Mouse (Mus musculus) retina, adult 2 months (tissue): ENCODE results near the gene Slc25a54.

ENCODE experiments used
- DNase-seq: peaks from one replicate; pipeline ENCODE4 v3.0.0-alpha.2; 2012; ENCODE audit warnings: low read depth, low spot score

Slc25a54 gene

GRCm38 (mm10) chr3:109080169-109080568, at the start of gene Slc25a54:
Gene Slc25a54 (plus strand): TSS chr3:109080469.
- DNase-seq, result no peak

DNA sequence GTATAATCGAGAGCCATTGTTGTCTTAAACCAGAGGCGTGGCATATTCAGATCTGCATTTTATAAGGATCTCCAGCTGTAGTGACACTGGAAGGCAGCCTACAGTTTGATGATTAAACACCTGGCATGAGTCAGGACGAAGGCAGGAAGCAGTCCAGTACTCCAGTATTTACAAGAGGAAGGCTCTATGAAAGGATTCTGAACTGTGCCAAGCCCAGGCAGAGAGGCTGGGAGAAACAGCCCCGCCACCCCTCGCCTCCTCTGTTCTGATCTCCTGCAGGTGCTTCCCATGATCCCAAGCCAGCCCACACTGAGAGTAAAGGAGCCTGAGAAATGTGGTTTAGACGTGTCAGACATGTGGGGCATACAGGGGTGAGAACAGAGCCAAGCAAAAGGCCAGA, 49.5 kb upstream of the Slc25a54 start:
- no peak for DNase-seq

DNA sequence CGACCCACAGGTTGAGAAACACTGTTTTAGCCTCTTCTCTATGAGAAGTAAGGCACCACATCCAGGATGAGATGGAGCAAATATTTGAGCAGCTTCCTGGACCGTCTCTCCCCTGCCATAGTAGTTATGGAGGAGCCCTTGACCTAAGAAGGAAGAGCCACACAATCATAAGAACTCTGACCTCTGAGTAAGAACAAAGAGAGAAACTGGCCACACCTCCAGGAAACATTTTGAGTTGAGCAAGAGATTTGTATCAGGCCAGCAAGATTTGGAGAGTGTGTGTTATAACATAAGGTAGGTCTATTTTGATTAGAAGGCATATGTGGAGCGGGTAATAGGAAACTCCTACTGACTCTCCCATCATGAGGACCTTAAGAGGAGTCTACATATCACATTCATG, 48.6 kb upstream of the Slc25a54 start:
- no peak for DNase-seq

GRCm38 (mm10) chr3:109032306-109032705, 48.0 kb upstream of the Slc25a54 start:
- no peak for DNase-seq

GRCm38 (mm10) chr3:109034411-109034810, 45.9 kb upstream of the Slc25a54 start:
- no peak for DNase-seq

GRCm38 (mm10) chr3:109040908-109041307, 39.4 kb upstream of the Slc25a54 start:
- DNase-seq, result no peak

GRCm38 (mm10) chr3:109043395-109043794, 36.9 kb upstream of the Slc25a54 start:
- DNase-seq, result no peak

DNA sequence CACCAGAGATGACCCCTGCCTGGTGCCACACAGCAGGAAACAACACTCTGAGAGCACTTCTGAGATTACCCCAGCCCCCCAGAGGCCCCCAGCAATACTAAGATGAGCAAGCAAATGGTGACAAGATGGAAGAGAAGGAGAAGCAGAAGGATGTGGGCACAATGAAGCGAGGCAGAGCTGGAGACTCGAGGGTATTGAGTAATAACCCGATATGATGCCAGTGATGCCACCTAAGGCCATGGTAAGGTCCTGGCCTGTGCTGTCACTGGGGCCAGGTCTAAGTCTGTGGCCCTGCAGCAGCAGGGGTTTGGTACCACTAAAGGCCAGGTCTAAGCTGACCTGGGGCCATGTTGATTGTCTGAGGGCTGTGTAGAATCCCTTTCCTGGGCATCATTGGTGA, 33.8 kb upstream of the Slc25a54 start:
- DNase-seq, result no peak

DNA sequence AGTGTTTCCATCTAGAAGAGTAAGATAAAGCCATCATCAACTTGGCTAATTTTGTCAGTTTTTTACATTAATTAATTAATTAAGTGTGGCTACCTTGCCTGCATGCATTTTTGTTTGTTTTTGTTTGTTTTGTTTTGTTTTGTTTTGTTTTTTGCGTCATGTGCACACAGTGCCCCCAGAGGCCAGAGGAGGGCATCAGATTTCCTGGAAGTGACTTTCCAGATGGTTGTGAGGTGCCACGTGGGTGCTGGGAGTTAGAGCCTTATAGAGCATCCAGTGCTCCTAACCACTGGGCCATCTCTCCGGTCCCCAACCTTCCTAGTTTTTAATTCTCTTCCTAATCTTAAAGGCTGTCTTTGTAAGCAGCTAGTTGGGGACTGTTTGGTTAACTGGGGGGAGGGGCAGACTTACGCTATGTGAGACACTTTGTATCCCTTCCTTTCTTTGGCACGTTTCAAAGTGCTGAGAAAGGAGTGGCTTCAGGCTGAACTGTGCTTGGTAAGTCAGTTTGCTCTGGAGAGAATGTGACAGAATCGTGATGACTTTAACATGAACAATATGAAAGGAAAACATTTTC, 32.5 kb upstream of the Slc25a54 start:
- no peak for DNase-seq

GRCm38 (mm10) chr3:109051056-109051945, 29.0 kb upstream of the Slc25a54 start:
- no peak for DNase-seq

DNA sequence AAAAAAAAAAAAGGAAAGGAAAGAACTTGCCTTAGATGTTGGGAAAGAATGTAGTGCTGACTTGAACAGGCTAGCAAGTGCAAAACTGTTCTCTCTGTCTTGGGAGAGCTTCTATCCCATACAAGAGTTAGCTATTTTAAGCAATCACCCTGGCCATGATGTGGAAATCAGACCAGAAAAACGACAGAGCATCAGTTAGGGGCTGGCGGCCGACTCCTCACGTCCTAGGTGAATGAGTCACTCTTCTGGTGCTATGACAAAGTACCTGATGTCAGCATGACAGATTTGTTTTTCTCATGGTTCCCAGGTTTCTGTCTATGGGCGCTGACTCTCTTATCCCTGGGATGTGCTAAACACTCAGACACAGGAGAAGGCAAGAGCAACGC, 28.3 kb upstream of the Slc25a54 start:
- DNase-seq, result no peak

GRCm38 (mm10) chr3:109059903-109060302, 20.4 kb upstream of the Slc25a54 start:
- no peak for DNase-seq

- no peak for DNase-seq
Observed at GRCm38 (mm10) chr3:109062391-109062790, 17.9 kb upstream of the Slc25a54 start.

DNA sequence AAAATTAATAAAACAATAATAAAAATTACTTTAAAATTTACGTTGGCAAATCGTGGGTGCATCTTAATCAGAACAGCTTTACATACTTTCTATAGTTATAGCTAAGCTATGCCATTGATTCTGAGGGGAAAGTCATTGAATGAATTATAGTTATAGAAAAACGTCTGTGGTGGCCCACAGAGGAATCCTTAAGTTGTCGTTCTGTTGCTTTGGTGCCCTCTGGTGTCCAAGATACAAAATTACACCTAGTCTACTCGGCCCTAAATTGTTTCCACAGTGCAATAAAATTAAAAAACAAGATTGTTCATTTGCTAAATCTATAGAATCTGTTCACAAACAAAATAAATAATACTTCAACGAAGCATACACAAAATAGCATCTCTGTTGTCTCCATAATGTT, 17.3 kb upstream of the Slc25a54 start:
- peak; percentile 34 for DNase-seq

GRCm38 (mm10) chr3:109084418-109084817, 4.1 kb downstream of the Slc25a54 start:
- no peak for DNase-seq

GRCm38 (mm10) chr3:109088460-109088859, 8.2 kb downstream of the Slc25a54 start:
- DNase-seq, result no peak

DNA sequence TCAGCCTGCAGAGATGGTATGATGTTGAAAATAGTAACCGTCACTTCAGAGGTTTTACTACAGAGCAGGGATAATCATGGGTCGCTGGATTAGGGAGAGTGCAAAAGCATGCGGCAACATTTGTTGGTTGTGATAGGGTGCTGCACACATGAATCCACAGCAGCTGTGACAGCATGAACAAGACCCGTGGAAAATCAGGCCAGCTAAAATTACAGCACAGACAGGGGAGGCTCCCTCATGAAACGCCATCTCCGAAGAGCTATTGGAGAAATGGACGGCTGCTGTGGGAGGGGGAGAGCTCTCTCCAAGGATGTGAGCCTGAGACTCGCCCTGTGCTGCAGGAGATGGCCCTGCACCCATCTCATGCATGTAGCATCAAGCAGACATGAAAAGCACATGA, 24.4 kb downstream of the Slc25a54 start:
- DNase-seq, result no peak

- DNase-seq, result no peak
Observed at GRCm38 (mm10) chr3:109117136-109117535, 36.9 kb downstream of the Slc25a54 start.

GRCm38 (mm10) chr3:109119562-109119961, 39.3 kb downstream of the Slc25a54 start:
- no peak for DNase-seq

DNA sequence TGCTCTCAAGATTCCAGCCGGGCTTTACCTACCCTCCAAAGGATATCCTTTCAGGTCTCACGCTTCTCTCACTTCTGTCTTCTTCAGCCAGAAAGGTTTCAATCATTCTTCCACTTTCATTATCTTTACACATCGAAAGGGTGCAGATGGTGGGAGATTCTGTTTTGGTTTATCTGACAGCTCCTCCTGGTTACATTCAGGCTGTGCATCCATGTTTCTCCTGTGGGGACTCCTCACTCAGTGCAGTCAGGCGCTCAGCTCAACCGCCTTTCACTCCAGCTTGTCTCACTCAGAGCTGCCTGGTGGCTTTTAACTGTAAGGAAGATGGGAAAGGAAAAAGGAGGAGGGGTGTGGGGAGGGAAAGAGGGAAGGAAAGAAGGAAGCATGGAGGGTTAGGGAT, 39.7 kb downstream of the Slc25a54 start:
- DNase-seq, result no peak

DNA sequence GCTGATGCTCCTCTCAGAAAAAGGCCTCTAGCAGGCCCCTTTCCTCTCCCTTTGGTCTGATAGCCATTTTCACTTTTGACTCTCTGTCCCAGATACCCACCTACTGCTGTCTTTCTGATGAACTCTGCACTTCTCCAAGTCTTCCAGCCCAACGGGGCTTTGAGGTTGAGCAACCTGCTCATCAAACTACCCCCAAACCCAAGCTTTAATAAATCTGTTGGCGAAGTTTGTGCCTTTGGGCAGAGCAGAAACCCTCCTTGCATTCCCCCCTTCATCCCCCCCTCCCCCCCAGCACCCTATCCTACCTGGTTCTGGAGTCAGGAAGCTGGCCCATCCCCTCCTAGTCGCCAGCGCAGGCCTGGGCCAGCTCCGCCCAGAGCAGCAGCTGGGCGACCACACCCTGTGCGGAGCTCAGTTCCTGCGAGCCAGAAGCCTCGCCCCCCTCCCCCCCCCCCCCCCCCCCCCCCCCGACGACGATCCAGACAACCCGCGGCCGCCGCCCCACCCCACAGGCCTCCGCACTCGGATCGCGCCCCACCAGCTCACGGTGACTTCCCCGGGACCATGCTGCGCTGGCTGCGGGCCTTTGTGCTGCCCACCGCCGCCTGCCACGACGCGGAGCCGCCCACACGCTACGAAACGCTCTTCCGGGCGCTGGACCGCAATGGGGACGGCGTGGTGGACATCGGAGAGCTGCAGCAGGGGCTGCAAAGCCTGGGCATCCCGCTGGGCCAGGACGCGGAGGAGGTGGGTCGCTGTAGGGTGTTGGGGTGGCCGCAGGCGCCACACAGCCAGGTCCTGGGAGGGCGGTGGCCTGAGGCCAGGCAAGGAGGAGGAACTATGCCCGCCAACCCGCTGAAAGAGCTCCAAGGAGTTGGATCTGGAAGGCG, 42.6 kb downstream of the Slc25a54 start, which contains the start of gene Slc25a24:
Gene Slc25a24, plus strand, starts transcription at position 509 of the 890 bp plus-strand sequence.
- DNase-seq, result no peak

- DNase-seq, result no peak
Observed at GRCm38 (mm10) chr3:109123531-109123981, 43.3 kb downstream of the Slc25a54 start.
